Mouse (Mus musculus): ENCODE measurements around the gene Npy1r.

The Npy1r gene

GRCm38 (mm10) chr8:66696970-66697843 lies at the start of gene Npy1r:
Gene Npy1r, plus strand, starts transcription at chr8:66697192.
- peak; percentile 52 to 72 for DNase-seq (ENCODE audit: low spot score in 2 of 2)

GRCm38 (mm10) chr8:66681261-66681660 lies 15.7 kb upstream of the Npy1r start:
- DNase-seq (ENCODE audit: low spot score in 2 of 2) = no peak

GRCm38 (mm10) chr8:66687511-66688329 lies 9.3 kb upstream of the Npy1r start, which contains the start of gene Npy5r:
Gene Npy5r, minus strand, starts transcription at chr8:66688128.
- DNase-seq (ENCODE audit: low spot score in 2 of 2) = peak in 1 of 2 experiments; percentile 26

- peak in 1 of 2 experiments; percentile 10 for DNase-seq (ENCODE audit: low spot score in 2 of 2)
These were observed 8.6 kb upstream of the Npy1r start for GRCm38 (mm10) chr8:66688395-66688794.

GRCm38 (mm10) chr8:66688799-66689198 lies 8.2 kb upstream of the Npy1r start:
- no peak for DNase-seq (ENCODE audit: low spot score in 2 of 2)

GRCm38 (mm10) chr8:66690402-66690801 lies 6.6 kb upstream of the Npy1r start:
- no peak for DNase-seq (ENCODE audit: low spot score in 2 of 2)

- no peak for DNase-seq (ENCODE audit: low spot score in 2 of 2)
These were observed 1.0 kb downstream of the Npy1r start for GRCm38 (mm10) chr8:66698011-66698410.

- no peak for DNase-seq (ENCODE audit: low spot score in 2 of 2)
These were observed 1.8 kb downstream of the Npy1r start for GRCm38 (mm10) chr8:66698782-66699181.

GRCm38 (mm10) chr8:66714324-66714975 lies 17.5 kb downstream of the Npy1r start:
- DNase-seq (ENCODE audit: low spot score in 2 of 2) = no peak

GRCm38 (mm10) chr8:66722835-66723234 lies 25.8 kb downstream of the Npy1r start:
- peak in 1 of 2 experiments; percentile 21 for DNase-seq (ENCODE audit: low spot score in 2 of 2)

- DNase-seq (ENCODE audit: low spot score in 2 of 2) = no peak
These were observed 32.5 kb downstream of the Npy1r start for GRCm38 (mm10) chr8:66729446-66729845.

- DNase-seq (ENCODE audit: low spot score in 2 of 2) = no peak
These were observed 35.0 kb downstream of the Npy1r start for GRCm38 (mm10) chr8:66731957-66732356.

- no peak for DNase-seq (ENCODE audit: low spot score in 2 of 2)
These were observed 45.4 kb downstream of the Npy1r start for GRCm38 (mm10) chr8:66742359-66742758.

GRCm38 (mm10) chr8:66745612-66746011 lies 48.6 kb downstream of the Npy1r start:
- DNase-seq (ENCODE audit: low spot score in 2 of 2) = no peak

GRCm38 (mm10) chr8:66751621-66752020 lies 54.6 kb downstream of the Npy1r start:
- no peak for DNase-seq (ENCODE audit: low spot score in 2 of 2)

- DNase-seq (ENCODE audit: low spot score in 2 of 2) = peak in 1 of 2 experiments; percentile 45
These were observed 59.2 kb downstream of the Npy1r start for GRCm38 (mm10) chr8:66756161-66756560.

All from left cerebral cortex, adult 9 months (tissue).